8 mouse cellular contexts compared by ENCODE assay signal in genomic region chr13:30136923-30137629, GRCm38 (mm10). TPM values are rescaled to one million over a fixed set of nuclear protein-coding genes. Genes with fewer than 3 reads are reported as not detected.
A peak's percentile ranks its signal among the peaks of the same experiment; 100 is the strongest.
DNase-seq lines count a peak whose midpoint lies in the region; ATAC-seq and TF ChIP-seq lines count a peak whose summit lies in the region.

No protein-coding gene starts in this region.

- H3K4me3 ChIP-seq in kidney, postnatal 0 days (replicated peaks; ENCODE audit: low read depth, low read length): peak overlapping the region; percentile 63
- peak overlapping the region; percentile 56 for H3K4me3 ChIP-seq in embryonic facial prominence, embryonic 12.5 days
- peak overlapping the region; percentile 51 for H3K4me3 ChIP-seq in hindbrain, postnatal 0 days (ENCODE audit: low read length)
- peak overlapping the region; percentile 81 for H3K4me3 ChIP-seq in midbrain, postnatal 0 days (ENCODE audit: low read depth, low read length)

- H3K27ac ChIP-seq in kidney, postnatal 0 days: no peak overlapping the region
- H3K27ac ChIP-seq in embryonic facial prominence, embryonic 12.5 days: 0 out of 2 replicates have a peak overlapping the region, but pooled peaks have one; percentile 26
- H3K27ac ChIP-seq in hindbrain, postnatal 0 days: no peak overlapping the region
- H3K27ac ChIP-seq in midbrain, postnatal 0 days (ENCODE audit: low read depth, low read length): no peak overlapping the region

- DNase-seq in kidney, postnatal 0 days (ENCODE audit: low spot score): no peak
- DNase-seq in kidney, adult 11 months: no peak
- DNase-seq in hindbrain, postnatal 0 days (ENCODE audit: low spot score): no peak
- DNase-seq in midbrain, postnatal 0 days (ENCODE audit: low spot score): no peak
- no peak for DNase-seq in spleen, adult 18-20 months
- no peak for DNase-seq in frontal cortex, adult 2 months (ENCODE audit: extremely low spot score in 1 of 2, low spot score in 1 of 2)
- DNase-seq in gastrocnemius, postnatal 36 days: no peak

- H3K4me2 ChIP-seq in kidney, postnatal 0 days (ENCODE audit: low read length): peak overlapping the region; percentile 68
- peak overlapping the region; percentile 89 for H3K4me2 ChIP-seq in embryonic facial prominence, embryonic 12.5 days (replicated peaks)
- H3K4me2 ChIP-seq in hindbrain, postnatal 0 days (ENCODE audit: low read depth, low read length): peak overlapping the region; percentile 99
- peak overlapping the region; percentile 99 for H3K4me2 ChIP-seq in midbrain, postnatal 0 days (ENCODE audit: low read depth, low read length, poor library complexity, severe bottlenecking)

- intact Hi-C loops in gastrocnemius, postnatal 36 days (cut with DNase I): no loop called here

- H3K9ac ChIP-seq in kidney, postnatal 0 days (ENCODE audit: low read depth, low read length): peak overlapping the region; percentile 68
- peak overlapping the region; percentile 27 for H3K9ac ChIP-seq in embryonic facial prominence, embryonic 12.5 days
- no peak overlapping the region for H3K9ac ChIP-seq in hindbrain, postnatal 0 days (replicated peaks; ENCODE audit: low read length)
- peak overlapping the region; percentile 68; the same call in 1 of the 2 replicates for H3K9ac ChIP-seq in midbrain, postnatal 0 days (replicated peaks; ENCODE audit: low read length, poor library complexity, severe bottlenecking)

- no peaks in the 10 kb centered on the region for H3K36me3 ChIP-seq in kidney, postnatal 0 days (ENCODE audit: insufficient read depth, low read length)
- H3K36me3 ChIP-seq in embryonic facial prominence, embryonic 12.5 days: no peaks in the 10 kb centered on the region
- H3K36me3 ChIP-seq in hindbrain, postnatal 0 days (ENCODE audit: insufficient read depth, low read length): no peaks in the 10 kb centered on the region
- no peaks in the 10 kb centered on the region for H3K36me3 ChIP-seq in midbrain, postnatal 0 days (ENCODE audit: insufficient read depth, low read length)

- no peak for TF ChIP-seq CTCF in kidney, postnatal 0 days (IDR thresholded peaks at IDR 0.05; ENCODE audit: low read depth)
- no peak for TF ChIP-seq CTCF in hindbrain, postnatal 0 days (IDR thresholded peaks at IDR 0.05; ENCODE audit: low read depth)
- TF ChIP-seq CTCF in midbrain, postnatal 0 days (IDR thresholded peaks at IDR 0.05): no peak

- H3K9me3 ChIP-seq in kidney, postnatal 0 days (replicated peaks; ENCODE audit: low read length): no peaks in the 10 kb centered on the region
- no peaks in the 10 kb centered on the region for H3K9me3 ChIP-seq in embryonic facial prominence, embryonic 12.5 days
- no peaks in the 10 kb centered on the region for H3K9me3 ChIP-seq in hindbrain, postnatal 0 days (ENCODE audit: low read length)
- H3K9me3 ChIP-seq in midbrain, postnatal 0 days (ENCODE audit: low read length): no peaks in the 10 kb centered on the region

- peaks cover 4% of the 10 kb centered on the region; the same call in 1 of the 2 replicates for H3K4me1 ChIP-seq in kidney, postnatal 0 days (replicated peaks; ENCODE audit: insufficient read depth, low read length)
- H3K4me1 ChIP-seq in embryonic facial prominence, embryonic 12.5 days: peaks cover 5% of the 10 kb centered on the region; the same call in 1 of the 2 replicates
- H3K4me1 ChIP-seq in hindbrain, postnatal 0 days (ENCODE audit: insufficient read depth, low read length): no peaks in the 10 kb centered on the region
- H3K4me1 ChIP-seq in midbrain, postnatal 0 days (ENCODE audit: insufficient read depth, low read length): no peaks in the 10 kb centered on the region

- ATAC-seq in kidney, postnatal 0 days (replicated peaks; ENCODE audit: low FRiP score, low read depth): no peak
- no peak for ATAC-seq in embryonic facial prominence, embryonic 12.5 days (ENCODE audit: insufficient number of reproducible peaks, insufficient read depth, low FRiP score, low TSS enrichment)
- ATAC-seq in hindbrain, postnatal 0 days: no peak
- no peak for ATAC-seq in midbrain, postnatal 0 days (ENCODE audit: low FRiP score)

- H3K27me3 ChIP-seq in kidney, postnatal 0 days (ENCODE audit: insufficient read depth, low read length): no peaks in the 10 kb centered on the region
- H3K27me3 ChIP-seq in embryonic facial prominence, embryonic 12.5 days: peaks cover 8% of the 10 kb centered on the region; the same call in 1 of the 2 replicates
- H3K27me3 ChIP-seq in hindbrain, postnatal 0 days (ENCODE audit: insufficient read depth, low read length): no peaks in the 10 kb centered on the region
- H3K27me3 ChIP-seq in midbrain, postnatal 0 days (ENCODE audit: insufficient read depth, low read length): peaks cover 9% of the 10 kb centered on the region; the same call in 1 of the 2 replicates

- 32% methylated on average over 13 of the region's 13 CpGs for WGBS in kidney, postnatal 0 days
- WGBS in embryonic facial prominence, embryonic 12.5 days: 29% methylated on average over 13 of the region's 13 CpGs
- WGBS in hindbrain, postnatal 0 days: 31% methylated on average over 13 of the region's 13 CpGs
- WGBS in midbrain, postnatal 0 days: 33% methylated on average over 13 of the region's 13 CpGs

RNA-seq across cellular contexts. Expression of gene Mboat1, which starts 0.8 kb away (rescaled TPM):
- polyA plus RNA-seq in kidney, postnatal 0 days (2015; fragmentation: Nextera tagmentation; extraction: Ambion mirVana): 27.7 and 29.2 TPM in 2 replicates
- polyA plus RNA-seq in embryonic facial prominence, embryonic 12.5 days (2016; fragmentation: Nextera tagmentation; extraction: Ambion mirVana): 11.7 and 11.9 TPM in 2 replicates
- total RNA-seq in hindbrain, postnatal 0 days (2014; rRNA removed): 1.4 and 3.1 TPM in 2 replicates
- polyA plus RNA-seq in hindbrain, postnatal 0 days (2015; fragmentation: Nextera tagmentation; extraction: Ambion mirVana): 3.6 and 4.2 TPM in 2 replicates
- total RNA-seq in midbrain, postnatal 0 days (2014; rRNA removed): 1.4 TPM in 2 replicates
- polyA plus RNA-seq in midbrain, postnatal 0 days (2015; fragmentation: Nextera tagmentation; extraction: Ambion mirVana): 1.7 and 2.3 TPM in 2 replicates
- polyA plus RNA-seq in frontal cortex, adult 2 months (2012; rRNA removed): 2.7 and 2.9 TPM in 2 replicates
- total RNA-seq in gastrocnemius, postnatal 36 days (2021): 1 to 10 TPM; 1.5 TPM
